9 mouse cellular contexts compared by ENCODE assay signal in genomic region chr6:111372626-111373380, GRCm38 (mm10).
DNase-seq lines count a peak whose midpoint lies in the region; ATAC-seq and TF ChIP-seq lines count a peak whose summit lies in the region.
"Had no signal": no experiment of that assay in that cellular context is flagged by ENCODE, and none has a peak within 500 bp of the region (broad histone marks: within the 10 kb centered on the region; RNA-seq: fewer than 3 reads in every experiment).

No protein-coding gene starts in this region.

- peak overlapping the region; percentile 60 for H3K27ac ChIP-seq in hindbrain, embryonic 12.5 days
- peak overlapping the region; percentile 61 for H3K27ac ChIP-seq in midbrain, embryonic 10.5 days (replicated peaks)
- H3K27ac ChIP-seq: stomach, embryonic 15.5 days had no signal

- H3K9ac ChIP-seq in hindbrain, embryonic 12.5 days = no peak overlapping the region
- H3K9ac ChIP-seq: stomach, embryonic 15.5 days had no signal

- H3K4me1 ChIP-seq in hindbrain, embryonic 12.5 days = peaks cover 31% of the 10 kb centered on the region
- H3K4me1 ChIP-seq in midbrain, embryonic 10.5 days = peaks cover 17% of the 10 kb centered on the region
- H3K4me1 ChIP-seq: stomach, embryonic 15.5 days had no signal

- no peak for TF ChIP-seq CTCF in brain, embryonic 14.5 days (IDR thresholded peaks at IDR 0.05; ENCODE audit: borderline replicate concordance, extremely low read depth, insufficient read depth, insufficient read length)

- TF ChIP-seq POLR2A in brain, embryonic 14.5 days (IDR thresholded peaks at IDR 0.05; ENCODE audit: borderline replicate concordance, extremely low read depth, insufficient read depth, insufficient read length, poor library complexity, severe bottlenecking) = no peak

- 23% methylated on average over 10 of the region's 11 CpGs for WGBS in hindbrain, embryonic 12.5 days
- WGBS in midbrain, embryonic 10.5 days = 50% methylated on average over 11 of the region's 11 CpGs

- no peak overlapping the region for H3K4me2 ChIP-seq in hindbrain, embryonic 12.5 days (replicated peaks)
- H3K4me2 ChIP-seq: stomach, embryonic 15.5 days had no signal

- no peaks in the 10 kb centered on the region for H3K36me3 ChIP-seq in hindbrain, embryonic 12.5 days
- no peaks in the 10 kb centered on the region for H3K36me3 ChIP-seq in midbrain, embryonic 10.5 days
- H3K36me3 ChIP-seq: stomach, embryonic 15.5 days had no signal

- intact Hi-C loops in gastrocnemius, postnatal 14 days (cut with DNase I; ENCODE audit: low total_unique reads) = no loop called here

- no peaks in the 10 kb centered on the region for H3K27me3 ChIP-seq in hindbrain, embryonic 12.5 days
- no peaks in the 10 kb centered on the region for H3K27me3 ChIP-seq in midbrain, embryonic 10.5 days (ENCODE audit: low read depth, poor library complexity, severe bottlenecking)
- H3K27me3 ChIP-seq: stomach, embryonic 15.5 days had no signal

- peak; percentile 94 for DNase-seq in brain, embryonic 14.5 days (ENCODE audit: low read depth)
- peak; percentile 26 for DNase-seq in cerebellum, adult 8-10 months
- peak; percentile 20 for DNase-seq in midbrain, embryonic 10.5 days (ENCODE audit: low spot score)
- DNase-seq in adrenal gland, postnatal 4 days (ENCODE audit: low spot score in 2 of 2) = no peak
- DNase-seq in gastrocnemius, postnatal 14 days = no peak
- DNase-seq in ovary, postnatal 14 days (ENCODE audit: low spot score) = no peak
- DNase-seq in spleen, postnatal 4 days (ENCODE audit: low spot score in 2 of 2) = no peak

- ATAC-seq in hindbrain, embryonic 12.5 days (ENCODE audit: low FRiP score) = peak; percentile 66

- no peaks in the 10 kb centered on the region for H3K9me3 ChIP-seq in hindbrain, embryonic 12.5 days (replicated peaks)
- no peaks in the 10 kb centered on the region for H3K9me3 ChIP-seq in midbrain, embryonic 10.5 days (replicated peaks)
- H3K9me3 ChIP-seq: stomach, embryonic 15.5 days had no signal

- H3K4me3 ChIP-seq in hindbrain, embryonic 12.5 days = no peak overlapping the region
- no peak overlapping the region for H3K4me3 ChIP-seq in midbrain, embryonic 10.5 days
- H3K4me3 ChIP-seq: stomach, embryonic 15.5 days had no signal

Comparison
In these comparisons a context has a peak if more than half of its experiments do, and no peak if none do; other contexts are left out.
1. DNase-seq: peak in brain, embryonic 14.5 days (single experiment), cerebellum, adult 8-10 months (single experiment) and midbrain, embryonic 10.5 days (single experiment); none in adrenal gland, postnatal 4 days (0 of 2), gastrocnemius, postnatal 14 days (single experiment), ovary, postnatal 14 days (single experiment) and spleen, postnatal 4 days (0 of 2).